Mouse (Mus musculus): Measurements from ENCODE around the gene Plcd3.

- TF ChIP-seq CTCF (IDR thresholded peaks at IDR 0.05; ENCODE audit: borderline replicate concordance, insufficient read depth, low read depth, low read length), result no peak
- no peak for TF ChIP-seq POLR2A (IDR thresholded peaks at IDR 0.05; ENCODE audit: borderline replicate concordance, insufficient read depth, low read length)
Observed at GRCm38 (mm10) chr11:103104469-103104868, 3.0 kb upstream of the Plcd3 start.
